25 mouse cellular contexts compared by ENCODE assay signal in the genomic region with DNA sequence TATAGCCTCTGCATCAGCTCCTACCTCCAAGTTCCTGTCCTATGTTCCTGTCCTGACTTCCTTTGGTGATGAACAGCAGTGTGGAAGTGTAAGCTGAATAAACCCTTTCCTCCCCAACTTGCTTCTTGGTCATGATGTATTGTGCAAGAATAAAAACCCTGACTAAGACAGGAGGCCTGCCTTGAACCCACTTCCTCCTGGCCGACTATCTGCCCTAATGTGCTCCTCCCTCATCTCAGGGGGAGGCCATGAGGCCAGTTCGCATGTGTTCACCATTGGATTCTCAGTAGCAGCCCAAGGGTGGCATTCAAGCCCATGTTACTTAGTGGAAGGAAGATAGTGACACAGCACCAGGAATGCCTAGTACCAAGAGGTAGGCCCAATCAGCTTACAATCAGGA.
"Had no signal": no experiment of that assay in that cellular context is flagged by ENCODE, and none has a peak within 500 bp of the region (broad histone marks: within the 10 kb centered on the region; RNA-seq: fewer than 3 reads in every experiment).

No protein-coding gene starts in this region.

- H3K4me3 ChIP-seq: heart, adult 2 months; heart, embryonic 10.5 days; heart, embryonic 12.5 days; hindbrain, embryonic 10.5 days; hindbrain, embryonic 12.5 days; intestine, embryonic 15.5 days; layer of hippocampus, adult 2 months; limb, embryonic 13.5 days; limb, embryonic 15.5 days had no signal

- DNase-seq: gastrocnemius, postnatal 14 days; gastrocnemius, postnatal 36 days; heart, postnatal 10 days; heart, postnatal 4 days; kidney, adult 18-20 months; kidney, adult 8-10 months; kidney, postnatal 10 days; kidney, postnatal 25 days; kidney, postnatal 4 days; layer of hippocampus, adult 9-11 months; layer of hippocampus, postnatal 36 days; left cerebral cortex, postnatal 4 days had no signal

- H3K27me3 ChIP-seq: heart, embryonic 12.5 days; hindbrain, embryonic 12.5 days; intestine, embryonic 15.5 days; limb, embryonic 13.5 days; limb, embryonic 15.5 days had no signal

- H3K4me1 ChIP-seq: heart, embryonic 10.5 days; heart, embryonic 12.5 days; hindbrain, embryonic 10.5 days; hindbrain, embryonic 12.5 days; intestine, embryonic 15.5 days; limb, embryonic 13.5 days; limb, embryonic 15.5 days had no signal

- H3K36me3 ChIP-seq: heart, embryonic 10.5 days; hindbrain, embryonic 10.5 days; hindbrain, embryonic 12.5 days had no signal

- H3K27ac ChIP-seq: heart, adult 2 months; heart, embryonic 10.5 days; hindbrain, embryonic 10.5 days; hindbrain, embryonic 12.5 days; hindbrain, embryonic 14.5 days; intestine, embryonic 15.5 days; layer of hippocampus, adult 2 months; limb, embryonic 13.5 days; limb, embryonic 15.5 days had no signal

- ATAC-seq: hindbrain, embryonic 16.5 days; inflammation-experienced regulatory T-cells, adult 6 months; intestine, embryonic 15.5 days; intestine, postnatal 0 days had no signal
